Mouse (Mus musculus) cerebellum, adult 9-11 months (tissue): ENCODE data around the gene Lrrc58.

Source experiments
- DNase-seq: peaks from one replicate; pipeline ENCODE4 v3.0.0; 2022

Gene Lrrc58

GRCm38 (mm10) chr16:37929006-37929405 is 60.8 kb downstream of the Lrrc58 start:
- DNase-seq, result no peak

- no peak for DNase-seq
Observed at GRCm38 (mm10) chr16:37929626-37930025, 61.4 kb downstream of the Lrrc58 start.

- DNase-seq, result no peak
Observed at GRCm38 (mm10) chr16:37934932-37935331, 66.7 kb downstream of the Lrrc58 start.

GRCm38 (mm10) chr16:37937276-37937675 is 69.1 kb downstream of the Lrrc58 start:
- no peak for DNase-seq
